Mouse (Mus musculus) small intestine, adult 2 months (tissue): ENCODE data around the gene Rimbp3.

Experiments used
- CTCF ChIP-seq: fragments of 200-500 bp; IDR thresholded peaks from 2 replicates; pipeline ENCODE4 v1.5.1; 2012; ENCODE audit warnings: low read depth, mild to moderate bottlenecking, control low read depth, inconsistent platforms, low read length, moderate library complexity, mixed read lengths; ENCODE audit not compliant: insufficient replicate concordance, insufficient read length; ENCODE audit errors: extremely low read depth
- POLR2A ChIP-seq: fragments of 200-500 bp; IDR thresholded peaks from 2 replicates; pipeline ENCODE4 v1.6.1; 2012; ENCODE audit warnings: low read depth, mild to moderate bottlenecking, control low read depth, inconsistent platforms, low read length, moderate library complexity

DNA sequence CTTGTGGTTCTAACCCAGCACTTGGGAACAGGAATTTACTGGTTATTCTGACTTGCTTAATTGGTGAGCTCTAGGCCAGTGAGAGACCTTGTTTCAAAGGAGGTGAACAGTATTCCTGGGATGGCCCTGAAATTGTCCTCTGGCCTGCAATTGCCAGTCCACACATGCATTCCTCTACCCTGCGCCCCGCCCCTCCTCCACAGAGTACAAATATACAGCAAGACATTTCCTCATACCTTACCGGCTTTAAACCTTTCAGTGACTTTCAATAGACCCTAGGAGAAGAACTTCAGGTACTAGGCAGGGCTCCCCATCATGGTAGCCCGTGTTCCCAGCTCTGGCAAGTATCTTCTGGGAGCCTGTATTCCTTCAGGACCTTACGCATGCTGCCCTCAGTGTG lies 17.2 kb downstream of the Rimbp3 start:
- TF ChIP-seq POLR2A (no peak), CTCF (no peak)
